Mouse (Mus musculus): ENCODE measurements around the gene D2hgdh.

Gene D2hgdh

GRCm38 (mm10) chr1:93824609-93825008, at the start of gene D2hgdh:
Gene D2hgdh, plus strand, starts transcription at chr1:93824909.
- no peak for DNase-seq (ENCODE audit: low spot score)

- no peak for DNase-seq (ENCODE audit: low spot score)
Measured at GRCm38 (mm10) chr1:93776686-93777085, 48.0 kb upstream of the D2hgdh start.

- DNase-seq (ENCODE audit: low spot score): no peak
Measured at GRCm38 (mm10) chr1:93786912-93787311, 37.8 kb upstream of the D2hgdh start.

GRCm38 (mm10) chr1:93794526-93794925, 30.2 kb upstream of the D2hgdh start:
- DNase-seq (ENCODE audit: low spot score): no peak

GRCm38 (mm10) chr1:93795886-93796285, 28.8 kb upstream of the D2hgdh start:
- DNase-seq (ENCODE audit: low spot score): no peak

- no peak for DNase-seq (ENCODE audit: low spot score)
Measured at GRCm38 (mm10) chr1:93800670-93801503, 23.8 kb upstream of the D2hgdh start.

- DNase-seq (ENCODE audit: low spot score): peak; percentile 92
Measured at GRCm38 (mm10) chr1:93801741-93802238, 22.9 kb upstream of the D2hgdh start, which contains the start of gene Dtymk. Gene Dtymk, minus strand, starts transcription at chr1:93801934.

GRCm38 (mm10) chr1:93802771-93803170, 21.9 kb upstream of the D2hgdh start:
- no peak for DNase-seq (ENCODE audit: low spot score)

GRCm38 (mm10) chr1:93803556-93804507, 20.9 kb upstream of the D2hgdh start, which contains the start of gene Ing5:
Gene Ing5, plus strand, starts transcription at chr1:93803965.
- peak; percentile 99 for DNase-seq (ENCODE audit: low spot score)

- no peak for DNase-seq (ENCODE audit: low spot score)
Measured at GRCm38 (mm10) chr1:93804818-93805217, 19.9 kb upstream of the D2hgdh start.

GRCm38 (mm10) chr1:93805221-93805951, 19.3 kb upstream of the D2hgdh start:
- no peak for DNase-seq (ENCODE audit: low spot score)

GRCm38 (mm10) chr1:93808871-93809270, 15.8 kb upstream of the D2hgdh start:
- DNase-seq (ENCODE audit: low spot score): no peak

- no peak for DNase-seq (ENCODE audit: low spot score)
Measured at GRCm38 (mm10) chr1:93810011-93810410, 14.7 kb upstream of the D2hgdh start.

- DNase-seq (ENCODE audit: low spot score): no peak
Measured at GRCm38 (mm10) chr1:93811495-93812039, 13.1 kb upstream of the D2hgdh start.

- DNase-seq (ENCODE audit: low spot score): no peak
Measured at GRCm38 (mm10) chr1:93817823-93818532, 6.7 kb upstream of the D2hgdh start.

- no peak for DNase-seq (ENCODE audit: low spot score)
Measured at GRCm38 (mm10) chr1:93818722-93819121, 6.0 kb upstream of the D2hgdh start.

- no peak for DNase-seq (ENCODE audit: low spot score)
Measured at GRCm38 (mm10) chr1:93823796-93824495, 763 bp upstream of the D2hgdh start.

GRCm38 (mm10) chr1:93825105-93825674, 481 bp downstream of the D2hgdh start:
- peak; percentile 96 for DNase-seq (ENCODE audit: low spot score)

GRCm38 (mm10) chr1:93825771-93826539, 1.2 kb downstream of the D2hgdh start:
- no peak for DNase-seq (ENCODE audit: low spot score)
